Mouse (Mus musculus): ENCODE results near the gene Cdon. TPM values are rescaled to one million over a fixed set of nuclear protein-coding genes. Genes with fewer than 3 reads are reported as not detected.

Gene Cdon
- polyA plus RNA-seq, 1 experiment from 2014 or later, result 10.5 TPM

DNA sequence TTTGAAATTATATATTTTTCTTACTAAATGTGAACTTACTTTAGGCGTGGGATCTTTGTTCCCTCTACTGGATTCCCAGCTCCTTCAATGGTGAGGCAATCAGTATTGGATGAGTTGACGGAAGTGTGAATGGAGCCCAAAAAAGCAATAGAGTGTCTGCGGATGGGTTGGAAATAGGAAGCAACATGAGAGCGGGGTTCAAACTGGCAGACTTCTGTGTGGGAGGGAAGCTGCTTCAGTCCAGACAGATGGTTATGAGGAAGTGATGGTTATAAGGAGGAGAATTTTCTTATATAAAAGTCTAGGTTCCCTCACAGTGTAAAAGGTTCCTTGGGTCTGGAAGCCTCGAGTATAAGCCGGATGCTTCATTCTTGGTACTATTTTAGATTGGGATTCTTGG lies 58.5 kb downstream of the Cdon start:
- 88% methylated on average over 6 of the region's 6 CpGs for WGBS
- Histone ChIP-seq H3K4me1 (ENCODE audit: control insufficient read depth, insufficient read depth, low read length) (peaks cover 11% of the 10 kb centered on the region; the same call in 1 of the 2 replicates), H3K4me2 (ENCODE audit: low read length) (no peak overlapping the region), H3K36me3 (ENCODE audit: control insufficient read depth, insufficient read depth, low read length) (peaks cover 68% of the 10 kb centered on the region), H3K27ac (ENCODE audit: low read depth, low read length) (no peak overlapping the region), H3K27me3 (replicated peaks; ENCODE audit: control insufficient read depth, insufficient read depth, low read length) (no peaks in the 10 kb centered on the region), H3K4me3 (ENCODE audit: low read depth, low read length) (no peak overlapping the region), H3K9ac (ENCODE audit: low read length) (no peak overlapping the region), H3K9me3 (replicated peaks; ENCODE audit: control insufficient read depth, low read length) (no peaks in the 10 kb centered on the region)
- ATAC-seq (no peak), DNase-seq (ENCODE audit: low spot score) (no peak)

DNA sequence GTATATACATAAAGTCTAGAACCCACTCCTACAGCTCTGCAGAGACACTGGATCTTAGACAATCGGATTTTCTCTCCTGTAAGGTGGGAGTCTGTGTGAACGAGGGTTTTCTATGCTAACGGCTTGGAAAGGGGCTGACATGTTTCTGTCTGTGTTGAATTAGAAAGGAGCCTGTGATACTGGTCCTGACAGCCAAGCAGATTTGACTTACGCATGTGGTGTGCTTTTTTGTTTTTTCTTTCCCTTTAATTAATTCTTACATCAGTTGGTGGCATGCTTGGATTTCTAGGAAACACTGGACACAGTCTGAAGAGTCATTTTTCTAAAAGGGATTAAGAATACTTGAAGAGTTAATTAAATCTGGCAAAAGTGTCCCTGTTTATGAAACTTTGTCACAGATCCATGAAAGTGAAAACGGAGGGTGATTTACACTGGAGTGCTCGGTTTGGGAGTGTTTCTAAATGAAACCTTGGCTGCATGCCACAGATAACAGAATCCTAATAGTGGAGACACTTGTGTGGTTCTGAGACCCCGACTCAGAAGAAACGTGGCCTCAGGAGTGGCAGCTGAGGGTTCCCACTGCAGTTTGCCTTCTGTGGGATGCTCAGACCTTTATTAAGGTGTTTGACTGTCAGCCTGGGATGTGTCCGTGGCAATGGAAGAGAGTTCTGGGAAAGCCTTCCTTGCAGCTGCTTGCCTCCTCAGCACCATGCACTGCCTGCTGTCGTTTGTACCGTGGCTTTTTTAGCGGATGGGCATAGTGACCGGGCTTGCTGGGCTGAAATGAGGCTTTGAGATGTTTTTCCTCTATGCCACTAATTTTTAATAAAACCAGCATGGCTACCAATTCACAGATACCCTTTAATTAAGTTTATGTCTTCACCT lies 61.3 kb downstream of the Cdon start:
- ATAC-seq (peak; percentile 80), DNase-seq (ENCODE audit: low spot score) (peak; percentile 81)
- peak overlapping the region; percentile 40; the same call in 1 of the 2 replicates for H3K27ac ChIP-seq (ENCODE audit: low read depth, low read length)
- H3K9me3 ChIP-seq (replicated peaks; ENCODE audit: control insufficient read depth, low read length), result no peaks in the 10 kb centered on the region
- no peaks in the 10 kb centered on the region for H3K27me3 ChIP-seq (replicated peaks; ENCODE audit: control insufficient read depth, insufficient read depth, low read length)
- H3K4me1 ChIP-seq (ENCODE audit: control insufficient read depth, insufficient read depth, low read length), result peaks cover 11% of the 10 kb centered on the region; the same call in 1 of the 2 replicates
- WGBS, result 32% methylated on average over 13 of the region's 13 CpGs
- no peak overlapping the region for H3K4me3 ChIP-seq (ENCODE audit: low read depth, low read length)
- no peak overlapping the region for H3K4me2 ChIP-seq (ENCODE audit: low read length)
- peaks cover 71% of the 10 kb centered on the region for H3K36me3 ChIP-seq (ENCODE audit: control insufficient read depth, insufficient read depth, low read length)
- H3K9ac ChIP-seq (ENCODE audit: low read length), result no peak overlapping the region

DNA sequence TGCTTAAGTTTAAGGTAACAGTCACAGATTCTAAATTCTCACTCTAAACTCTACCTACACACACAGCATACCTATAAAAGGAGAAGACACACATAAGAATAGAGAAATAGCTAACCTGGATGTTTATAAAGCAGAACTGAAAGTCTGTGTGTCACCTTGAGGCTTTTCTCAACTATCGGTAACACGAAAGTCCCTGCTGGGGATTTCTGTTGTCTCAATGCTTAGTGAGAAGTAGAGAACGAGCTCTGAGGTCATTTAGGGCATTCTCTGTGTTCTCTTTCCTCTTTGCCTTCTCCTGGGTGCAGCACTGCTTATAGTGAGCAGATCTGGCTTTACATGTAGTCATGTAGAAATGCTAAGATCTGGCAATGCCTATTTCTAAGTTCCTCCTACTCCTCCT lies 63.0 kb downstream of the Cdon start:
- Histone ChIP-seq H3K4me1 (ENCODE audit: control insufficient read depth, insufficient read depth, low read length) (peaks cover 11% of the 10 kb centered on the region; the same call in 1 of the 2 replicates), H3K27me3 (replicated peaks; ENCODE audit: control insufficient read depth, insufficient read depth, low read length) (no peaks in the 10 kb centered on the region), H3K4me2 (ENCODE audit: low read length) (no peak overlapping the region), H3K27ac (ENCODE audit: low read depth, low read length) (no peak overlapping the region), H3K9ac (ENCODE audit: low read length) (no peak overlapping the region), H3K9me3 (replicated peaks; ENCODE audit: control insufficient read depth, low read length) (no peaks in the 10 kb centered on the region), H3K36me3 (ENCODE audit: control insufficient read depth, insufficient read depth, low read length) (peaks cover 73% of the 10 kb centered on the region), H3K4me3 (ENCODE audit: low read depth, low read length) (no peak overlapping the region)
- no peak for DNase-seq (ENCODE audit: low spot score)
- 87% methylated on average over 3 of the region's 3 CpGs for WGBS
- ATAC-seq, result no peak

GRCm38 (mm10) chr9:35486616-35487015 lies 65.7 kb downstream of the Cdon start:
- H3K9me3 ChIP-seq (replicated peaks; ENCODE audit: control insufficient read depth, low read length), result no peaks in the 10 kb centered on the region
- H3K4me2 ChIP-seq (ENCODE audit: low read length), result no peak overlapping the region
- ATAC-seq, result no peak
- no peak for DNase-seq (ENCODE audit: low spot score)
- H3K4me1 ChIP-seq (ENCODE audit: control insufficient read depth, insufficient read depth, low read length), result peaks cover 10% of the 10 kb centered on the region; the same call in 1 of the 2 replicates
- H3K27ac ChIP-seq (ENCODE audit: low read depth, low read length), result no peak overlapping the region
- WGBS, result 90% methylated on average over 13 of the region's 13 CpGs
- no peak overlapping the region for H3K4me3 ChIP-seq (ENCODE audit: low read depth, low read length)
- H3K9ac ChIP-seq (ENCODE audit: low read length), result no peak overlapping the region
- peaks cover 84% of the 10 kb centered on the region for H3K36me3 ChIP-seq (ENCODE audit: control insufficient read depth, insufficient read depth, low read length)
- H3K27me3 ChIP-seq (replicated peaks; ENCODE audit: control insufficient read depth, insufficient read depth, low read length), result no peaks in the 10 kb centered on the region

DNA sequence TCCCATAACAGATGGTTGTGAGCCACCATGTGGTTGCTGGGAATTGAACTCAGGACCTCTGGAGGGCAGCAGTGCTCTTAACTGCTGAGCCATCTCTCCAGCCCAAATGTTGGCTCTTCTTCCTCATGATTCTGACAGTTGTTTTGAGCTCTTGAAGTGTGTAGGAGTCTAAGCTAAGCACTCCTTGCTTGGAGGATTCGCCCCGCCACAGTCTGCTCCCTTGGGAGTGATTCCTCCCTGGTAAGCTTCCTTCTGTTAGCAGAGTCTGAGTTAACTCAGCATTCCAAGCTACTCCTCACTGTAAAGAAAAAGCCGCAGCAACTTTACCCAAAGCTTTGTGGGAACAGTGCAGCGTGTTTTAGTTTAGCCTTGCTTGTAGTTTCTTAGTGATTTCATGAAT lies 67.6 kb downstream of the Cdon start:
- H3K27ac ChIP-seq (ENCODE audit: low read depth, low read length), result no peak overlapping the region
- H3K4me2 ChIP-seq (ENCODE audit: low read length), result no peak overlapping the region
- H3K36me3 ChIP-seq (ENCODE audit: control insufficient read depth, insufficient read depth, low read length), result peaks cover 78% of the 10 kb centered on the region
- no peaks in the 10 kb centered on the region for H3K9me3 ChIP-seq (replicated peaks; ENCODE audit: control insufficient read depth, low read length)
- no peak overlapping the region for H3K4me3 ChIP-seq (ENCODE audit: low read depth, low read length)
- no peaks in the 10 kb centered on the region for H3K27me3 ChIP-seq (replicated peaks; ENCODE audit: control insufficient read depth, insufficient read depth, low read length)
- 98% methylated on average over 4 of the region's 4 CpGs for WGBS
- ATAC-seq (no peak), DNase-seq (ENCODE audit: low spot score) (no peak)
- H3K4me1 ChIP-seq (ENCODE audit: control insufficient read depth, insufficient read depth, low read length), result peaks cover 2% of the 10 kb centered on the region; the same call in 1 of the 2 replicates
- no peak overlapping the region for H3K9ac ChIP-seq (ENCODE audit: low read length)

GRCm38 (mm10) chr9:35491109-35491866 lies 70.4 kb downstream of the Cdon start:
- no peaks in the 10 kb centered on the region for H3K9me3 ChIP-seq (replicated peaks; ENCODE audit: control insufficient read depth, low read length)
- ATAC-seq (no peak), DNase-seq (ENCODE audit: low spot score) (peak; percentile 61)
- no peak overlapping the region for H3K9ac ChIP-seq (ENCODE audit: low read length)
- no peak overlapping the region for H3K4me3 ChIP-seq (ENCODE audit: low read depth, low read length)
- H3K4me1 ChIP-seq (ENCODE audit: control insufficient read depth, insufficient read depth, low read length), result peaks cover 2% of the 10 kb centered on the region; the same call in 1 of the 2 replicates
- H3K4me2 ChIP-seq (ENCODE audit: low read length), result no peak overlapping the region
- peaks cover 65% of the 10 kb centered on the region for H3K36me3 ChIP-seq (ENCODE audit: control insufficient read depth, insufficient read depth, low read length)
- WGBS, result 70% methylated on average over 11 of the region's 11 CpGs
- no peak overlapping the region; the same call in 1 of the 2 replicates for H3K27ac ChIP-seq (ENCODE audit: low read depth, low read length)
- no peaks in the 10 kb centered on the region for H3K27me3 ChIP-seq (replicated peaks; ENCODE audit: control insufficient read depth, insufficient read depth, low read length)

GRCm38 (mm10) chr9:35493033-35493732 lies 72.3 kb downstream of the Cdon start:
- Histone ChIP-seq H3K9me3 (replicated peaks; ENCODE audit: control insufficient read depth, low read length) (no peaks in the 10 kb centered on the region), H3K4me3 (ENCODE audit: low read depth, low read length) (no peak overlapping the region), H3K4me1 (ENCODE audit: control insufficient read depth, insufficient read depth, low read length) (peaks cover 2% of the 10 kb centered on the region; the same call in 1 of the 2 replicates), H3K27ac (ENCODE audit: low read depth, low read length) (no peak overlapping the region), H3K36me3 (ENCODE audit: control insufficient read depth, insufficient read depth, low read length) (peaks cover 57% of the 10 kb centered on the region), H3K4me2 (ENCODE audit: low read length) (no peak overlapping the region), H3K9ac (ENCODE audit: low read length) (no peak overlapping the region), H3K27me3 (replicated peaks; ENCODE audit: control insufficient read depth, insufficient read depth, low read length) (no peaks in the 10 kb centered on the region)
- WGBS, result 39% methylated on average over 7 of the region's 7 CpGs
- ATAC-seq (no peak), DNase-seq (ENCODE audit: low spot score) (peak; percentile 44)

GRCm38 (mm10) chr9:35493733-35494092 lies 72.8 kb downstream of the Cdon start:
- no peak overlapping the region for H3K4me2 ChIP-seq (ENCODE audit: low read length)
- peaks cover 2% of the 10 kb centered on the region; the same call in 1 of the 2 replicates for H3K4me1 ChIP-seq (ENCODE audit: control insufficient read depth, insufficient read depth, low read length)
- no peak overlapping the region for H3K4me3 ChIP-seq (ENCODE audit: low read depth, low read length)
- H3K27ac ChIP-seq (ENCODE audit: low read depth, low read length), result no peak overlapping the region
- H3K36me3 ChIP-seq (ENCODE audit: control insufficient read depth, insufficient read depth, low read length), result peaks cover 57% of the 10 kb centered on the region
- ATAC-seq (no peak), DNase-seq (ENCODE audit: low spot score) (no peak)
- 46% methylated on average over 4 of the region's 4 CpGs for WGBS
- no peaks in the 10 kb centered on the region for H3K9me3 ChIP-seq (replicated peaks; ENCODE audit: control insufficient read depth, low read length)
- H3K27me3 ChIP-seq (replicated peaks; ENCODE audit: control insufficient read depth, insufficient read depth, low read length), result no peaks in the 10 kb centered on the region
- no peak overlapping the region for H3K9ac ChIP-seq (ENCODE audit: low read length)
